Mouse (Mus musculus): Measurements from ENCODE around the gene Tab1.

DNA sequence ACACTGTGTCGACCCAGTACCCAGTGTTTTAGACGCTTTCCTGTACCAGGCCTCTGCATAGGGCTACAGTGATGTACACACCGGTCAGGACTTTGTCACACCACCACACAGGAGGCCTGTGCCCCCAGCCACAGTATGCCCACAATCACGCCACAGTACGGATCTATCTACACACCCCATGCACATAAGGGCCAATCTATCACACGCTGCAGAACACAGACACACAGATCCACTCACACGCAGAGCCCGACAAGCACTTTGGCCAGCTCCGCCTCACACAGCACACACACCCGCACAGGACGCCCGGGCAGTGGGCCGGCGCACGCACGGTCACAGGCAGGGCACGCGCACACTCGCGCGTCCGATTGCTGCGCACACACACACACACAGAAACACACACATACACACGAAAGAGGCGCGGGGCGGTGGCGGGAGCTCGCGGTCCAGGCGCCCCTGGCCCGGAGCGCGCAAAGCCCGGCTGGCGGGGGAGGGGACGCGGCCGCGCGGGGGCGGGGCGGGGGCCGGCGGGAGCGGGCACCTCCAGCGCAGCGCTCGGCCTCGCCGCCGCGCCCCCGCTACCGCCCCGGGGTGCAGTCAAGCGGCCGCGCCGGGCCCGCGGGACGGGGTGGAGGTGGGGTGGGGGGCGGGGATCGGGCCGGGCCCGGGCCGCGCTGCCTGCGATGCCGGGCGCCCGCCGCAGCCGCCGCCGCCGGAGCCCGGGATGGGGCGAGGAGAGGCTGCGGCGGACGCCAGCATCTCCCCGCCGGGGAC is 40.3 kb downstream of the Tab1 start, which contains the start of gene Mgat3:
- TF ChIP-seq CTCF (IDR thresholded peaks at IDR 0.05; ENCODE audit: extremely low read depth, insufficient read depth, low read length), result no peak
- peak; percentile 33; the same call in 1 of the 2 replicates for TF ChIP-seq POLR2A (IDR thresholded peaks at IDR 0.05; ENCODE audit: extremely low read depth, insufficient read depth, low read length)

All from cortical plate, adult 2 months (tissue).